Mouse (Mus musculus) left cerebral cortex, postnatal 25 days (tissue): Measurements from ENCODE around the gene Pctp. TPM values are rescaled to one million over a fixed set of nuclear protein-coding genes. Genes with fewer than 3 reads are reported as not detected.
A peak's percentile ranks its signal among the peaks of the same experiment; 100 is the strongest.

Source experiments
- DNase-seq, 2 experiments: peaks; one replicate each; pipeline ENCODE4 v3.0.0; 2022; ENCODE audit warnings: low spot score in 2 of 2, mixed read lengths in 1 of 2
- intact Hi-C: fragments of 180-260 bp; cut with DNase I; formaldehyde crosslinking; loops from one replicate; pipeline ENCODE4 v1.15.1; 2025
- total RNA-seq, 2 experiments: library from RNA; stranded (reverse); gene quantifications; 2 replicates each; pipeline ENCODE4 v1.2.3; 2021

The Pctp gene
- 1 to 10 TPM in 1 of 2 experiments, under 1 TPM in 1; 0.94 to 1.1 TPM for total RNA-seq

GRCm38 (mm10) chr11:90002231-90002986, at the start of gene Pctp:
Pctp (minus strand) TSS chr11:90002894.
- DNase-seq, result peak; percentile 12 to 16
- intact Hi-C loops, result no loop called here

- intact Hi-C loops, result no loop called here
- no peak for DNase-seq
These were observed 47.3 kb upstream of the Pctp start for GRCm38 (mm10) chr11:90050016-90050415.

- intact Hi-C loops, result no loop called here
- no peak for DNase-seq
These were observed 44.6 kb upstream of the Pctp start for GRCm38 (mm10) chr11:90047271-90047670.

GRCm38 (mm10) chr11:90046211-90046610, 43.5 kb upstream of the Pctp start:
- intact Hi-C loops, result no loop called here
- DNase-seq, result no peak

GRCm38 (mm10) chr11:90044459-90044858, 41.8 kb upstream of the Pctp start:
- DNase-seq, result no peak
- intact Hi-C loops, result no loop called here

- intact Hi-C loops, result loop anchor here (1.0 kb wide), 1 partner anchor 132 kb away; no protein-coding TSS in a partner anchor
- DNase-seq, result peak; percentile 41 to 46
These were observed 35.3 kb upstream of the Pctp start for GRCm38 (mm10) chr11:90038022-90038421.

- intact Hi-C loops, result no loop called here
- no peak for DNase-seq
These were observed 33.7 kb upstream of the Pctp start for GRCm38 (mm10) chr11:90036416-90036815.

- intact Hi-C loops, result no loop called here
- DNase-seq, result no peak
These were observed 32.8 kb upstream of the Pctp start for GRCm38 (mm10) chr11:90035532-90035931.

- intact Hi-C loops, result no loop called here
- DNase-seq, result no peak
These were observed 32.0 kb upstream of the Pctp start for GRCm38 (mm10) chr11:90034646-90035045.

GRCm38 (mm10) chr11:90033442-90033841, 30.7 kb upstream of the Pctp start:
- intact Hi-C loops, result no loop called here
- no peak for DNase-seq

- DNase-seq, result no peak
- intact Hi-C loops, result no loop called here
These were observed 30.1 kb upstream of the Pctp start for GRCm38 (mm10) chr11:90032807-90033206.

- intact Hi-C loops, result no loop called here
- no peak for DNase-seq
These were observed 28.4 kb upstream of the Pctp start for GRCm38 (mm10) chr11:90031076-90031475.

- peak; percentile 24 to 47 for DNase-seq
- intact Hi-C loops, result no loop called here
These were observed 27.9 kb upstream of the Pctp start for GRCm38 (mm10) chr11:90030557-90030956.

- intact Hi-C loops, result no loop called here
These were observed 27.2 kb upstream of the Pctp start, which contains the start of gene Tmem100 for GRCm38 (mm10) chr11:90029841-90030398. Tmem100 (plus strand) TSS chr11:90030348.

GRCm38 (mm10) chr11:90029354-90029753, 26.7 kb upstream of the Pctp start:
- intact Hi-C loops, result no loop called here
- DNase-seq, result peak in 1 of 2 experiments; percentile 15

More at GRCm38 (mm10) chr11:90029841-90030398, 27.2 kb upstream of the Pctp start, which contains the start of gene Tmem100:
- DNase-seq, result no peak

- DNase-seq, result no peak
- intact Hi-C loops, result no loop called here
These were observed 26.1 kb upstream of the Pctp start for GRCm38 (mm10) chr11:90028746-90029145.

GRCm38 (mm10) chr11:90027216-90027615, 24.5 kb upstream of the Pctp start:
- DNase-seq, result peak in 1 of 2 experiments; percentile 6
- intact Hi-C loops, result no loop called here

GRCm38 (mm10) chr11:90026802-90027174, 24.1 kb upstream of the Pctp start:
- intact Hi-C loops, result no loop called here
- DNase-seq, result no peak

GRCm38 (mm10) chr11:90025891-90026801, 23.5 kb upstream of the Pctp start:
- DNase-seq, result no peak
- intact Hi-C loops, result no loop called here

GRCm38 (mm10) chr11:90019161-90019560, 16.5 kb upstream of the Pctp start:
- intact Hi-C loops, result loop anchor here (1.0 kb wide), 1 partner anchor 151 kb away; no protein-coding TSS in a partner anchor
- peak; percentile 46 to 57 for DNase-seq
